Mouse (Mus musculus) kidney, embryonic 16.5 days (tissue): ENCODE measurements around the gene Ciita. TPM values are rescaled to one million over a fixed set of nuclear protein-coding genes. Genes with fewer than 3 reads are reported as not detected.

Experiments
- ATAC-seq: fragments of 200-750 bp; cut with Nextera tagmentation; 2 replicates; pipeline ENCODE4 v1.8.0; 2017; ENCODE audit warnings: moderate TSS enrichment; ENCODE audit not compliant: low FRiP score, low TSS enrichment
- H3K27ac ChIP-seq: fragments of 300-500 bp; sonication (generic); 2 replicates; pipeline ENCODE4 v1.5.1; 2014; ENCODE audit warnings: low read length
- H3K27me3 ChIP-seq: fragments of 300-500 bp; sonication (generic); 2 replicates; pipeline ENCODE4 v1.6.1; 2014; ENCODE audit warnings: low read length, control low read depth, mixed read lengths; ENCODE audit not compliant: insufficient read depth
- H3K36me3 ChIP-seq: fragments of 300-500 bp; sonication (generic); 2 replicates; pipeline ENCODE4 v1.6.1; 2014; ENCODE audit warnings: low read length, control low read depth, mixed read lengths; ENCODE audit not compliant: insufficient read depth
- H3K4me1 ChIP-seq: fragments of 300-500 bp; sonication (generic); 2 replicates; pipeline ENCODE4 v1.6.1; 2014; ENCODE audit warnings: low read length, control low read depth, mixed read lengths; ENCODE audit not compliant: insufficient read depth
- H3K4me2 ChIP-seq: fragments of 300-500 bp; sonication (generic); replicated peaks from 2 replicates; pipeline ENCODE4 v1.6.1; 2014; ENCODE audit warnings: low read depth, low read length
- H3K4me3 ChIP-seq: fragments of 300-500 bp; sonication (generic); 2 replicates; pipeline ENCODE4 v1.5.1; 2014; ENCODE audit warnings: mild to moderate bottlenecking, low read length
- H3K9ac ChIP-seq: fragments of 300-500 bp; sonication (generic); replicated peaks from 2 replicates; pipeline ENCODE4 v1.6.1; 2014; ENCODE audit warnings: low read length
- H3K9me3 ChIP-seq: fragments of 300-500 bp; sonication (generic); 2 replicates; pipeline ENCODE4 v1.6.1; 2016; ENCODE audit warnings: low read length, control low read depth
- WGBS: fragments of 180-500 bp; shearing (Covaris S2); extraction: QIAGEN DNeasy Blood & Tissue Kit; methylation state at CpG from one replicate; pipeline ENCODE4 v1.1.7; 2014; 5-methylcytosine and 5-hydroxymethylcytosine counted together
- polyA plus RNA-seq: library from polyadenylated mRNA; unstranded; fragments of >200 nt; fragmentation: Nextera tagmentation; extraction: Ambion mirVana; gene quantifications from 2 replicates; pipeline ENCODE4 v1.2.1, GENCODE M21; 2015

Ciita gene
- polyA plus RNA-seq, 1 experiment from 2014 or later: 0.80 TPM

- 38% methylated on average over 4 of the region's 4 CpGs for WGBS
- H3K27ac ChIP-seq: no peak overlapping the region
- H3K4me1 ChIP-seq: no peaks in the 10 kb centered on the region
- H3K4me2 ChIP-seq: no peak overlapping the region
- ATAC-seq: peak; percentile 69
- no peaks in the 10 kb centered on the region for H3K9me3 ChIP-seq
- no peaks in the 10 kb centered on the region for H3K27me3 ChIP-seq
- H3K4me3 ChIP-seq: no peak overlapping the region
- no peak overlapping the region for H3K9ac ChIP-seq
- peaks cover 14% of the 10 kb centered on the region for H3K36me3 ChIP-seq
These were observed 85.5 kb downstream of the Ciita start for GRCm38 (mm10) chr16:10565278-10565885.

GRCm38 (mm10) chr16:10567153-10567552 is 87.3 kb downstream of the Ciita start:
- H3K4me1 ChIP-seq: no peaks in the 10 kb centered on the region
- peaks cover 11% of the 10 kb centered on the region; the same call in 1 of the 2 replicates for H3K36me3 ChIP-seq
- H3K9ac ChIP-seq: no peak overlapping the region
- no peak overlapping the region for H3K27ac ChIP-seq
- no peak overlapping the region for H3K4me2 ChIP-seq
- WGBS: 77% methylated on average over 4 of the region's 4 CpGs
- H3K9me3 ChIP-seq: no peaks in the 10 kb centered on the region
- no peaks in the 10 kb centered on the region for H3K27me3 ChIP-seq
- no peak for ATAC-seq
- no peak overlapping the region for H3K4me3 ChIP-seq

- no peaks in the 10 kb centered on the region for H3K9me3 ChIP-seq
- no peak overlapping the region for H3K4me3 ChIP-seq
- WGBS: 64% methylated on average over 5 of the region's 5 CpGs
- H3K27ac ChIP-seq: no peak overlapping the region
- no peak overlapping the region for H3K4me2 ChIP-seq
- no peak for ATAC-seq
- no peaks in the 10 kb centered on the region for H3K27me3 ChIP-seq
- H3K36me3 ChIP-seq: peaks cover 15% of the 10 kb centered on the region
- no peak overlapping the region for H3K9ac ChIP-seq
- no peaks in the 10 kb centered on the region for H3K4me1 ChIP-seq
These were observed 90.0 kb downstream of the Ciita start for GRCm38 (mm10) chr16:10569809-10570395.

GRCm38 (mm10) chr16:10570708-10571107 is 90.8 kb downstream of the Ciita start:
- no peaks in the 10 kb centered on the region for H3K27me3 ChIP-seq
- no peak overlapping the region for H3K27ac ChIP-seq
- no peak overlapping the region for H3K9ac ChIP-seq
- peaks cover 15% of the 10 kb centered on the region for H3K36me3 ChIP-seq
- no peak overlapping the region for H3K4me3 ChIP-seq
- no peaks in the 10 kb centered on the region for H3K9me3 ChIP-seq
- ATAC-seq: no peak
- H3K4me1 ChIP-seq: no peaks in the 10 kb centered on the region
- 79% methylated on average over 1 of the region's 1 CpGs for WGBS
- no peak overlapping the region for H3K4me2 ChIP-seq

- H3K4me1 ChIP-seq: no peaks in the 10 kb centered on the region
- no peak overlapping the region for H3K27ac ChIP-seq
- 57% methylated on average over 2 of the region's 2 CpGs for WGBS
- no peak for ATAC-seq
- no peaks in the 10 kb centered on the region for H3K9me3 ChIP-seq
- H3K36me3 ChIP-seq: peaks cover 20% of the 10 kb centered on the region
- no peaks in the 10 kb centered on the region for H3K27me3 ChIP-seq
- no peak overlapping the region for H3K4me2 ChIP-seq
- H3K4me3 ChIP-seq: no peak overlapping the region
- H3K9ac ChIP-seq: no peak overlapping the region
These were observed 92.0 kb downstream of the Ciita start for GRCm38 (mm10) chr16:10571820-10572219.

GRCm38 (mm10) chr16:10574936-10575335 is 95.1 kb downstream of the Ciita start:
- Histone ChIP-seq H3K9ac (no peak overlapping the region), H3K27me3 (no peaks in the 10 kb centered on the region), H3K36me3 (peaks cover 25% of the 10 kb centered on the region), H3K4me1 (no peaks in the 10 kb centered on the region), H3K4me2 (no peak overlapping the region), H3K9me3 (no peaks in the 10 kb centered on the region), H3K4me3 (no peak overlapping the region), H3K27ac (no peak overlapping the region)
- WGBS: 79% methylated on average over 2 of the region's 2 CpGs
- ATAC-seq: no peak

- 91% methylated on average over 4 of the region's 4 CpGs for WGBS
- H3K27me3 ChIP-seq: no peaks in the 10 kb centered on the region
- no peaks in the 10 kb centered on the region for H3K4me1 ChIP-seq
- ATAC-seq: no peak
- H3K4me2 ChIP-seq: no peak overlapping the region
- no peak overlapping the region for H3K4me3 ChIP-seq
- H3K9me3 ChIP-seq: no peaks in the 10 kb centered on the region
- H3K27ac ChIP-seq: no peak overlapping the region
- no peak overlapping the region for H3K9ac ChIP-seq
- peaks cover 26% of the 10 kb centered on the region for H3K36me3 ChIP-seq
These were observed 96.1 kb downstream of the Ciita start for GRCm38 (mm10) chr16:10575915-10576314.

- H3K36me3 ChIP-seq: peaks cover 31% of the 10 kb centered on the region
- H3K27me3 ChIP-seq: no peaks in the 10 kb centered on the region
These were observed 97.7 kb downstream of the Ciita start for GRCm38 (mm10) chr16:10577548-10577947.

More at GRCm38 (mm10) chr16:10577548-10577947, 97.7 kb downstream of the Ciita start:
- WGBS: 71% methylated on average over 5 of the region's 5 CpGs
- no peak overlapping the region for H3K4me2 ChIP-seq
- no peak overlapping the region for H3K4me3 ChIP-seq
- no peaks in the 10 kb centered on the region for H3K4me1 ChIP-seq
- H3K9me3 ChIP-seq: no peaks in the 10 kb centered on the region
- no peak for ATAC-seq
- no peak overlapping the region for H3K9ac ChIP-seq
- no peak overlapping the region for H3K27ac ChIP-seq
